Mouse (Mus musculus): ENCODE results near the gene Dynll1.
"Not testable (repeated sequence)": the region's sequence is repeated elsewhere in the genome, so short reads cannot be mapped to it uniquely, and the experiment has no call there.

The Dynll1 gene

DNA sequence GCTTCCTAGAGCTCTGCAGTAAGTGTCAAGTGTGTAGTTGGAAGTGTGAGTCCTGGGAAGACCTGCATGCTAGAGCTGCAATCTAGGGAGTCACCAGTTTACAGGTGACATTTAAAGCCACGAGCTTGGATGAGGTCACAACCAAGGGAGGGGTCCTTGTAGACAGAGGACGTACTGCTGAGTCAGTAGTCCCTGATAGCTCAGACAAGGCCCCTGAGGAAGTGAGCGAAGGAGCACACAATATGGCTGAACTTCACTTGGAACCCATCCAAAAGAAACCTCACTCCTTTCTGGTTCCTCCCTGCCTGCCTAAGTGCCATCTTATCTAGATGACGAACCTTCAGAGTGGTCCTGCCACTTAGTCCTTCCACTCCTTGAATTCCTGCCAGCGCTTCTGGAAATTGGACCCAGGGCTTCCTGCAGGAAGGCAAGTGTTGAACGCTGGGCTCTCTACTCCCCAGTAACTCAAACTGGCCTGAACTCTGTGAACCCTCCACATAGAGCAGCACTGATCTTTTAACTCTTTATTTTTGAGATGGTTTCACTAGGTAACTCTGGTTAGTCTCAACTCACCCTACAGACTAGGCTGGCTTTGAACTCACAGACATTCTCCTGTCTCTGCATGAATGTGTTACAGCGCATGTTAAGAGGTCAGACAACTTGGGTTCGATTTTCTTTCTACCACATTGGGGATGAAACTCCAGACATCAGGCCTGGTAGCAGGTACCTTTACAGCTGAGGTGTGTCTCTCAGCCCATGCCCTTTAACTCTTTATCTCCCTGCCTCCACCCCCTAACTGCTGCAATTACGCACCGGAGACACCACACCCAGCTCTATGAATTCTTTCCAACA is 12.2 kb upstream of the Dynll1 start:
- DNase-seq (ENCODE audit: low spot score in 2 of 2), result no peak

- no peak for DNase-seq (ENCODE audit: low spot score in 2 of 2)
These were observed 11.6 kb upstream of the Dynll1 start for GRCm38 (mm10) chr5:115312354-115312753.

DNA sequence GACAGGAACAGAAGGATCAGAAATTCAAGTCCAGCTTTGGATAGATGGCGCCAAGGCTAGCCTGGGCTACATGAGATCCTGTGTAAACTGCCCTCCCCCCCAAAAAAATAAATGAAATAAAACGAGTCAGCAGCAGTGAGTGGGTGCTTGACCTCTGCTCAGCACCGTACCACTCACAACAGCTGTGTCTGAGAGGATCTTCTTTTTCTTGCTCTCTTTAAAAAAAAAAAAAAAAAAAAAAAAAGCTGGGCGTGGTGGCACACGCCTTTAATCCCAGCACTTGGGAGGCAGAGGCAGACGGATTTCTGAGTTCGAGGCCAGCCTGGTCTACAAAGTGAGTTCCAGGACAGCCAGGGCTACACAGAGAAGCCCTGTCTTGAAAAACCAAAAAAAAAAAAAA is 1.4 kb upstream of the Dynll1 start:
- not testable (repeated sequence) for DNase-seq (ENCODE audit: low spot score in 2 of 2)

GRCm38 (mm10) chr5:115301615-115302014 is 816 bp upstream of the Dynll1 start:
- DNase-seq (ENCODE audit: low spot score in 2 of 2), result no peak

- DNase-seq (ENCODE audit: low spot score in 2 of 2), result peak; percentile 60
These were observed 609 bp downstream of the Dynll1 start for GRCm38 (mm10) chr5:115300035-115300744.

GRCm38 (mm10) chr5:115296347-115296746 is 4.5 kb downstream of the Dynll1 start:
- no peak for DNase-seq (ENCODE audit: low spot score in 2 of 2)

- no peak for DNase-seq (ENCODE audit: low spot score in 2 of 2)
These were observed 6.6 kb downstream of the Dynll1 start for GRCm38 (mm10) chr5:115294173-115294572.

GRCm38 (mm10) chr5:115284735-115285134 is 16.1 kb downstream of the Dynll1 start:
- DNase-seq (ENCODE audit: low spot score in 2 of 2), result no peak

GRCm38 (mm10) chr5:115280050-115280687 is 20.6 kb downstream of the Dynll1 start:
- DNase-seq (ENCODE audit: low spot score in 2 of 2), result no peak

- DNase-seq (ENCODE audit: low spot score in 2 of 2), result peak; percentile 87 to 90
These were observed 21.4 kb downstream of the Dynll1 start, which contains the start of gene Coq5 for GRCm38 (mm10) chr5:115279226-115280049. Gene Coq5 (plus strand): TSS chr5:115279666.

DNA sequence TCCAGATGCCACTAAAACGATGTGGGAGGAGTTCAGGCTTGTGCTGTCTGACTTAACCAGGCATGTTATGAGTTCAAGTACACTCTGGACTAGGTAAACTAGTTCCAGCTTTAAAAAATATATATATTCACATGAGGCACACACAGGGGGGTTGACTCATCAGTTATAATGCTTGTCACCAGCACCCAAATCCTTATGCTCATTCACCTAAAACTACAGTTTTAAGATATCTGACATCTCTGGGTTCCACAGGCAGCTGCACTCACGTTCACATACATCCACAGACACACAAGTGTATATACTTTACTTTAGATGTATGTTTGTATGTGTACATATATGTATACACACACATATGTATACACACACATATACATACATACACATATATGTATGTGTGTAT is 22.0 kb downstream of the Dynll1 start:
- no peak for DNase-seq (ENCODE audit: low spot score in 2 of 2)

DNA sequence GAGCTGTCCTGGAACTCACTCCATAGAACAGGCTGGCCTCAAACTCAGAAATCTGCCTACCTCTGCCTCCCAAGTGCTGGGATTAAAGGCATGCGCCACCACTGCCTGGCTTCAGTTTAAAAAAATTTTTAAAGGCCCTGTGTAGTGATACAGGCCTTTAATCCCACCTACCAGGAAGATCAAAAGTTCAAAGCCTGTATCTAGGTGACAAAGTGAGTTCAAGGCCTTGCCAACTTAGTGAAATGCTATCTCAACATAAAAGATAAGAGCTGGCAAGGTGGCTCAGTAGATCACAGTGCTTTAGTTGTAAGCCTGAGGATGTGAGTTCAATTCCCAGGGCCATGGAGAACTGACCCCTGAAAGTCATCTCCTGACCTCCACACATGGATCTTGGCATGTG is 22.7 kb downstream of the Dynll1 start:
- DNase-seq (ENCODE audit: low spot score in 2 of 2), result no peak

- DNase-seq (ENCODE audit: low spot score in 2 of 2), result no peak
These were observed 24.8 kb downstream of the Dynll1 start for GRCm38 (mm10) chr5:115275998-115276397.

- DNase-seq (ENCODE audit: low spot score in 2 of 2), result no peak
These were observed 26.0 kb downstream of the Dynll1 start for GRCm38 (mm10) chr5:115274771-115275170.

DNA sequence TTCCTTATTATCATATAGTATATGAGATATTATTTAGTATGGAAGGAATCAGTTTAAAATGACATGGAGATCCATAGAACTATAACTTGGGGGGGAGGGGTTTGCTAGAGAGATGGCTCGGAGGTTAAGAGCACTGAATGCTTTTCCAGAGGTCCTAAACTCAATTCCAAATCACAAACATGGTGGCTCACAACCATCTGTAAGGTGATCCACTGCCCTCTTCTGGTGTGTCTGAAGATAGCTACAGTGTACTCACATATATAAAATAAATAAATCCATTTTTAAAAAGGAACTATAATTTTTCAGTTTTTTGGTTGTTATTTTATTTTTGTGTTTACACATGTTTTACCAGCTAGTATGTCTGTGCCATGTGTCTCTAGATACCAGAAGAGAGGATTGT is 26.4 kb downstream of the Dynll1 start:
- no peak for DNase-seq (ENCODE audit: low spot score in 2 of 2)

- DNase-seq (ENCODE audit: low spot score in 2 of 2), result no peak
These were observed 27.2 kb downstream of the Dynll1 start for GRCm38 (mm10) chr5:115273549-115274135.

DNA sequence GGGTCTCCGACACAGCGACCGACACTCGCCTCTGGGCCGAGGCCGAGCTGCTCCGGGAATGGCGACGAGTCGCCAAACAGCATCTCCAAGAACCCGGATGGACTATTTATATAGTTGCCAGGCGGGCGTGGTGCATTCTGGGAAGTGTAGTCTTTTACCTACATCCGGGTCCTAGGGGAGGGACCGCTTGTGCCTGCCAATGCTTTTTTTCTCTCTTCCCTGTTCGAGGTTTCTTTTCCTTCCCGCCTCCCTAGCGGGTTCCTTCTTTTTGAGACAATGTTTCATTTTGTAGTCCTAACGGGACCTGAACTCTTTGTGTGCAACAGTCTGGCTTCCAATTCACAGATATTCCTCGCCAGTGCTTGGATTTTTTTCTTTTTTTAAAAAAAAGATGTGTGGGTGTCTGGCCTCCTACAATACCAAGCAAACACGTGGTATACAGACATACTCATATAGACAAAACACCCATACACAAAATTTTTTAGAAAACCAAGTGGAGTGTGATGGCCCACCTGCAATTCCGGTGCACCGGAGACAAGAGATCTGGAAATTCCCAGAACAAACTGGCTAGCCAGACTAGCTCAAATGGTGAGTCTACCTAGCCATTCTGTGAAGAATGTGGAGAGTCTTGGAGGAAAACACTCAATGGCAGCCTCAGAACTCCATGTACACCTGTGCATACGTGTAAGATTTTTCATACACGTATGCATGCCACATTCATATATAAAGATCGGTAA is 27.8 kb downstream of the Dynll1 start, which contains the start of gene Rnf10:
Gene Rnf10, minus strand, starts transcription at position 87 of the 737 bp plus-strand sequence.
- DNase-seq (ENCODE audit: low spot score in 2 of 2), result peak; percentile 99

DNA sequence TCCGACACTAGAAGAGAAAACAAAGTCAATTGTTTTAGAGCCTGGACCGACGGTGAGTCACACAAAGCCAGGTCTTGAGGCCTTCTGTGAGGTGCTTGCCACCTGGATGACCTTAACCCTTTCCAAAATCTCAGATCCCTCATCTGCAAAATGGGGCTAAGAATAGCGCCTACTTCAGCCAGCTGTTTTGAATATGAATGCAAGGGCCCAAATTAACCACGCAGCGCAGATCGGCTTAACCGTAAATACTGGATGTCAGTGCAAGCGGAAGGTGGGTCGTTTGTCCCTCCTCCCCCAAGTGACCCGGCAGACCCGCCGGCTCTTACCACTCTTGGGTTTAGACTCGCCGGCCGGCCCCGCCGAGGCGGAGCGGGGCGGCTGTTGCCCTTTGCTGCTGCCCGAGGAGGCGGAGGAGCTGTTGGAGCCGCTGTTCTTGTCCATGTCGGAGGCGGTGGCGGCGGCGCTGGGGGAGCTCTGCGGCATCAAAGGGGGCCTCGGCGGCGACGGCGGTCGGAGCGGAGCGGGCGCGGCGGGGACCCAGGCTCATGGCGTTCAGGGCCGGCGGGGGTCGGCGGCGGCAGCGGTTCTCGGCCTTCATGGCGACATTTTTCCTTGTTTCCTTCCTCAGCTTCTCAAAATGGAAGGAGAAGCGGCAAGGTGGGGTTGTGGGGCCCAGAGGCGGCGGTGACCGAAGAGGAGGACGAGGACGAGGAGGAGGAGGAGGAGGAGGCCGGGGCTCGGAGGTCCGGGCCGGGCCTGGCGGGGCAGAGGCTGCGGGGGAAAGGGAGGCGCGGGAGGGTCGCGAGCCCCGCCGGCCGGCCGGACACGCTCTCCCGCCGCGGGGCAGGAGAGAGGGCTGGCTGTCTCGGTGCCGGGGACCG is 28.6 kb downstream of the Dynll1 start:
- peak; percentile 23 to 31 for DNase-seq (ENCODE audit: low spot score in 2 of 2)

GRCm38 (mm10) chr5:115269969-115270368 is 30.8 kb downstream of the Dynll1 start:
- no peak for DNase-seq (ENCODE audit: low spot score in 2 of 2)

Data from frontal cortex, postnatal 36 days (tissue).